Mouse (Mus musculus): ENCODE results near the gene Gm17720.

GRCm38 (mm10) chr8:110034331-110034730, 68.2 kb downstream of the Gm17720 start:
- no peak for TF ChIP-seq GATA1 (IDR thresholded peaks at IDR 0.05; ENCODE audit: low read length)
- TF ChIP-seq TAL1 (IDR thresholded peaks at IDR 0.05; ENCODE audit: low read length), result no peak

All from erythroblast, embryonic 14.5 days (primary cell).